Mouse (Mus musculus) retina, embryonic 14.5 days (tissue): ENCODE results near the gene Il3ra.

Experiments used
- DNase-seq: peaks from one replicate; pipeline ENCODE4 v3.0.0-alpha.2; 2015; ENCODE audit warnings: low spot score

Il3ra gene

GRCm38 (mm10) chr14:14345948-14346812 lies at the start of gene Il3ra:
TSS of gene Il3ra (plus strand) at chr14:14346275.
- DNase-seq, result peak; percentile 78

GRCm38 (mm10) chr14:14308938-14309337 lies 37.1 kb upstream of the Il3ra start:
- no peak for DNase-seq

GRCm38 (mm10) chr14:14309416-14309815 lies 36.7 kb upstream of the Il3ra start:
- no peak for DNase-seq

- DNase-seq, result no peak
Observed at GRCm38 (mm10) chr14:14322528-14322927, 23.5 kb upstream of the Il3ra start, which contains the start of gene Olfr31. TSS of gene Olfr31 (plus strand) at chr14:14322828.

- DNase-seq, result peak; percentile 91
Observed at GRCm38 (mm10) chr14:14345113-14345871, 783 bp upstream of the Il3ra start.

- no peak for DNase-seq
Observed at GRCm38 (mm10) chr14:14346813-14347100, 682 bp downstream of the Il3ra start.

- DNase-seq, result peak; percentile 53
Observed at GRCm38 (mm10) chr14:14347151-14347835, 1.2 kb downstream of the Il3ra start.

GRCm38 (mm10) chr14:14347836-14348621 lies 2.0 kb downstream of the Il3ra start:
- peak; percentile 25 for DNase-seq

GRCm38 (mm10) chr14:14348674-14349401 lies 2.8 kb downstream of the Il3ra start:
- DNase-seq, result no peak

GRCm38 (mm10) chr14:14349485-14350262 lies 3.6 kb downstream of the Il3ra start:
- peak; percentile 19 for DNase-seq

- no peak for DNase-seq
Observed at GRCm38 (mm10) chr14:14350263-14351147, 4.4 kb downstream of the Il3ra start.

- no peak for DNase-seq
Observed at GRCm38 (mm10) chr14:14351148-14351455, 5.0 kb downstream of the Il3ra start.

- DNase-seq, result no peak
Observed at GRCm38 (mm10) chr14:14351721-14352590, 5.9 kb downstream of the Il3ra start.

GRCm38 (mm10) chr14:14352606-14353005 lies 6.5 kb downstream of the Il3ra start:
- DNase-seq, result peak; percentile 35

- peak; percentile 22 for DNase-seq
Observed at GRCm38 (mm10) chr14:14353081-14353732, 7.1 kb downstream of the Il3ra start.

- no peak for DNase-seq
Observed at GRCm38 (mm10) chr14:14353740-14354510, 7.8 kb downstream of the Il3ra start.
